Mouse (Mus musculus): ENCODE measurements at regions not wholly inside any gene's neighbourhood (a gene's known extent, or its start where the extent isn't known, plus 50 kb on each side); places are given as distances from the start of the nearest gene placed in this dataset.

GRCm38 (mm10) chr10:108016552-108016951, 104.6 kb upstream of the Otogl start:
- TF ChIP-seq GABPA (IDR thresholded peaks at IDR 0.05; ENCODE audit: insufficient replicate concordance, low read depth, low read length) (no peak), CTCF (conservative IDR thresholded peaks at IDR 0.05 in 1 of 2, IDR thresholded peaks at IDR 0.05 in 1 of 2; ENCODE audit: low read depth in 2 of 2, low read length in 2 of 2) (no peak)
